Mouse (Mus musculus) left cerebral cortex, adult 11 months (tissue): ENCODE measurements around the gene Il17f.
"Not testable (repeated sequence)": the region's sequence is repeated elsewhere in the genome, so short reads cannot be mapped to it uniquely, and the experiment has no call there.

Source experiments
- DNase-seq: peaks from one replicate; pipeline ENCODE4 v3.0.0; 2022; ENCODE audit warnings: low spot score

Il17f gene

GRCm38 (mm10) chr1:20790517-20790916 is at the start of gene Il17f:
Gene Il17f (minus strand): TSS chr1:20790617.
- not testable (repeated sequence) for DNase-seq

- no peak for DNase-seq
Measured at GRCm38 (mm10) chr1:20839911-20840310, 49.5 kb upstream of the Il17f start.

GRCm38 (mm10) chr1:20836551-20837125 is 46.2 kb upstream of the Il17f start:
- DNase-seq: no peak

GRCm38 (mm10) chr1:20833141-20833511 is 42.7 kb upstream of the Il17f start:
- no peak for DNase-seq

GRCm38 (mm10) chr1:20832473-20833140 is 42.2 kb upstream of the Il17f start:
- DNase-seq: no peak

- no peak for DNase-seq
Measured at GRCm38 (mm10) chr1:20830546-20830945, 40.1 kb upstream of the Il17f start.

GRCm38 (mm10) chr1:20828061-20828460 is 37.6 kb upstream of the Il17f start:
- no peak for DNase-seq

- no peak for DNase-seq
Measured at GRCm38 (mm10) chr1:20825036-20825435, 34.6 kb upstream of the Il17f start.

GRCm38 (mm10) chr1:20823906-20824305 is 33.5 kb upstream of the Il17f start:
- DNase-seq: no peak

- DNase-seq: no peak
Measured at GRCm38 (mm10) chr1:20823471-20823870, 33.1 kb upstream of the Il17f start.

- no peak for DNase-seq
Measured at GRCm38 (mm10) chr1:20820959-20821358, 30.5 kb upstream of the Il17f start.

- peak; percentile 94 for DNase-seq
Measured at GRCm38 (mm10) chr1:20819771-20820605, 29.6 kb upstream of the Il17f start, which contains the start of gene Mcm3. Gene Mcm3 (minus strand): TSS chr1:20820312.

- no peak for DNase-seq
Measured at GRCm38 (mm10) chr1:20817596-20817995, 27.2 kb upstream of the Il17f start.

GRCm38 (mm10) chr1:20817172-20817571 is 26.8 kb upstream of the Il17f start:
- DNase-seq: no peak

GRCm38 (mm10) chr1:20814521-20814920 is 24.1 kb upstream of the Il17f start:
- no peak for DNase-seq

- no peak for DNase-seq
Measured at GRCm38 (mm10) chr1:20804526-20804925, 14.1 kb upstream of the Il17f start.

- peak; percentile 44 for DNase-seq
Measured at GRCm38 (mm10) chr1:20801682-20802390, 11.4 kb upstream of the Il17f start.

GRCm38 (mm10) chr1:20801275-20801674 is 10.9 kb upstream of the Il17f start:
- DNase-seq: no peak

- DNase-seq: no peak
Measured at GRCm38 (mm10) chr1:20795178-20795577, 4.8 kb upstream of the Il17f start.

GRCm38 (mm10) chr1:20794760-20795159 is 4.3 kb upstream of the Il17f start:
- no peak for DNase-seq

- no peak for DNase-seq
Measured at GRCm38 (mm10) chr1:20791414-20791813, 997 bp upstream of the Il17f start.

GRCm38 (mm10) chr1:20788419-20788818 is 2.0 kb downstream of the Il17f start:
- no peak for DNase-seq
